Mouse (Mus musculus) layer of hippocampus, adult 18-20 months (tissue): Measurements from ENCODE around the gene Wscd1. TPM values are rescaled to one million over a fixed set of nuclear protein-coding genes. Genes with fewer than 3 reads are reported as not detected.
"Not testable (repeated sequence)": the region's sequence is repeated elsewhere in the genome, so short reads cannot be mapped to it uniquely, and the experiment has no call there.

Experiments used
- DNase-seq, 2 experiments: peaks; one replicate each; pipeline ENCODE4 v3.0.0; 2022; ENCODE audit warnings: low spot score in 2 of 2
- total RNA-seq, 2 experiments: library from RNA; stranded (reverse); gene quantifications; 2 replicates each; pipeline ENCODE4 v1.2.3; 2021

Wscd1 gene
- total RNA-seq, 2 experiments from 2014 or later = 113 to 114 TPM

GRCm38 (mm10) chr11:71821526-71821925 is 71.8 kb downstream of the Wscd1 start:
- DNase-seq = not testable (repeated sequence)

- DNase-seq = no peak
These were observed 72.3 kb downstream of the Wscd1 start for GRCm38 (mm10) chr11:71822031-71822430.

- no peak for DNase-seq
These were observed 75.3 kb downstream of the Wscd1 start for GRCm38 (mm10) chr11:71824971-71825370.
